Mouse (Mus musculus): ENCODE measurements at regions not wholly inside any gene's neighbourhood (a gene's known extent, or its start where the extent isn't known, plus 50 kb on each side); places are given as distances from the start of the nearest gene placed in this dataset.

DNA sequence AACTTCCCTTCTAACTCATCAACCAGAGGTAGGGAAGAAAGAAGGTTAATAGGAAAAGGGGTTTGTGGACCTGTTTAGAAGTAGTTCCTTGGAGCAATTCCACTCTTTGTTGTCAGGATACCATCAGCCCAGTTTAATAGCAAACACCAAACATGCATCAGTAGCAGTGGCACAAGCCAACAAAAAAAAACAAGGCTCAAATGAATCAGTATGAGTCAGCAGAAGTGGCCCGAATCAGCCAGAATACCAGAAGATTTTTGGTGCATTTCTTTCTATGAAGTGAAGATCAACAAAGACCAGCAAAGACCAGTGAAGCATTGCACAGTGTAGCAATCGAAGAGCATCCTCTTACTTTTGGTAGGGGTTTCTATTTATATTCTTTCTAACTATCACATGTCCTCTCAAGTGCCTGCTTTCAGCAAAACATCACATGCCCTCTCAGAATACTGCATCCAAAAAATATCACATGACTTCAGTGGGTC lies 52.9 kb upstream of the Gm10944 start:
- H3K9ac ChIP-seq (replicated peaks) = no peak overlapping the region
- 90% methylated on average over 2 of the region's 2 CpGs for WGBS
- no peak for ATAC-seq (ENCODE audit: low FRiP score, low read depth)
- no peak overlapping the region for H3K27ac ChIP-seq (replicated peaks)
- H3K27me3 ChIP-seq = no peaks in the 10 kb centered on the region
- H3K9me3 ChIP-seq = no peaks in the 10 kb centered on the region
- H3K4me2 ChIP-seq (replicated peaks) = no peak overlapping the region
- H3K36me3 ChIP-seq = no peaks in the 10 kb centered on the region
- no peaks in the 10 kb centered on the region for H3K4me1 ChIP-seq
- H3K4me3 ChIP-seq = no peak overlapping the region

DNA sequence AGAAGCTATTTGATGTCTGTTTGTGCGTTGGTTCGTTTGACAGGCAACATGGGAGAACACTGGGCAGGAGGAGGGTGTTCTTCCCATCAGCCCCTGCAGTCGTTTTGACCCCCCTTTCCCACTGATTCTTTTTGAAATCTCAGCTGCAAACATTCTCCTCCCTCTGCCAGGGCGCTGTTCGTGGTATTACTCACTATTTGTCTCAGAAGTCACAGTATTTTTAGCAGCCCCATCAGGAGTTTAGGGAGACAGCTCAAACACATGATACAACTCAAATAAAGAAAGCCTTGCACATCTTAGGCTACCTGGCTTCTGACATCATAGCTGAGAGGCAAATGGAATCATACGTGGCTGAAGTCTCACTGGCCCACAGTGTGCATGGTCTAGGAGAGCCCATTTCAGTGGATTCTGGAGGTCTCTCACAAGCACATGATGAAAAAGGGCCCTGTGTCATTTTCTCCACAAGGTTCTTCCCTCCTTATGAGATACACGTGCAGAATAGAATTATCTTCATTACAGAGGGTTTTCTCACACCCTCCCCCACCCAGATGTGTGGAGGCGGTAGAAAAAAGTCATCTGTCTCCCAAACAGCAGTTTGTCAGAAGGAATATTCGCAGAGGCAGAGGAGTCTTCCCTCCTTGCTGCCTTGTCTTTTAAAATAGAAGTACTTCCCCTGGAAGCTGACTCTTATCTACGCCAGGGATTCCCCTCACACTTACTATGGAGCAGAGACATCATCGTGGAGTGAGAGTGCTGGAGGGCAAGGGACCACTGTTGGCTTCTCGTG lies 57.1 kb upstream of the Rab32 start:
- 68% methylated on average over 12 of the region's 12 CpGs for WGBS
- Histone ChIP-seq H3K27ac (replicated peaks) (no peak overlapping the region), H3K4me1 (no peaks in the 10 kb centered on the region), H3K4me2 (replicated peaks) (no peak overlapping the region), H3K9ac (replicated peaks) (no peak overlapping the region), H3K4me3 (no peak overlapping the region), H3K36me3 (no peaks in the 10 kb centered on the region), H3K9me3 (no peaks in the 10 kb centered on the region), H3K27me3 (no peaks in the 10 kb centered on the region)
- 0 out of 2 replicates have a peak, but pooled peaks have one; percentile 2 for ATAC-seq (ENCODE audit: low FRiP score, low read depth)

DNA sequence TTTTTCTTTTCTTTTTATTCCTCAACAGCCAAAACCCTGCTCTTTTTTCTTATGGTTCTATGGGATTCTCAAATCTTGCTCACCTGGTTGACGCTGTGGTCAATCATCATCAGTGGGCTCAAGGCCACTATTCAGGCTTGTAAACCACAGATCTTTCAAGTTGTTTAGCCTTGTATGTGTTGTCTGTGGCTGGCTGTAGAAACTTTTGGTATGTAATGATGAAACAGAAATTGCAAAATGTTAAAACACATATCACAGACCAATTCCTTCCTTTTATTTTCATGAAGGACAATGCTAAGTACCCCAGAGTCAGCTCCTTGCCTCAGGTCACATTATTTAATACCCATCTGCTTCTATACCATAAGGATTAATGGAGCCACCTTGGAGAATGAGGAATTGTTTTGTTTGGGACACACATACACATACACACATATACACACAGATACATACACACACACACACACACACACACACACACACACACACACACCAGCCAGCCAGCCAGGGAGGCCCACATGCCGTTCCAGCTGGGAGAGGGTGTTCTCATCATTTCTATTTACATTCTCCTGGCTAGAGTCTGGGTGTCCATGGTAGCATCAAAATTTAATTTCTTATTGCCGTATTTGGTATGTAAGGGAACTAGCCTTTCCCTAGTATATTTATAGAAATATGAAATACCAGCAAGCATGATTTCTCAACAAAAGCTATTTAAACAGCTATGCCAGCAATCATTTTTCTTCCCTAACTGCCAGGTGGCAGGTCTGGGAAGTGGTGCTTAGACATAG lies 52.7 kb upstream of the Rab32 start:
- Histone ChIP-seq H3K9me3 (no peaks in the 10 kb centered on the region), H3K27me3 (no peaks in the 10 kb centered on the region), H3K9ac (replicated peaks) (no peak overlapping the region), H3K36me3 (no peaks in the 10 kb centered on the region), H3K4me2 (replicated peaks) (no peak overlapping the region), H3K27ac (replicated peaks) (no peak overlapping the region), H3K4me3 (no peak overlapping the region), H3K4me1 (no peaks in the 10 kb centered on the region)
- 91% methylated on average over 3 of the region's 3 CpGs for WGBS
- no peak for ATAC-seq (ENCODE audit: low FRiP score, low read depth)

DNA sequence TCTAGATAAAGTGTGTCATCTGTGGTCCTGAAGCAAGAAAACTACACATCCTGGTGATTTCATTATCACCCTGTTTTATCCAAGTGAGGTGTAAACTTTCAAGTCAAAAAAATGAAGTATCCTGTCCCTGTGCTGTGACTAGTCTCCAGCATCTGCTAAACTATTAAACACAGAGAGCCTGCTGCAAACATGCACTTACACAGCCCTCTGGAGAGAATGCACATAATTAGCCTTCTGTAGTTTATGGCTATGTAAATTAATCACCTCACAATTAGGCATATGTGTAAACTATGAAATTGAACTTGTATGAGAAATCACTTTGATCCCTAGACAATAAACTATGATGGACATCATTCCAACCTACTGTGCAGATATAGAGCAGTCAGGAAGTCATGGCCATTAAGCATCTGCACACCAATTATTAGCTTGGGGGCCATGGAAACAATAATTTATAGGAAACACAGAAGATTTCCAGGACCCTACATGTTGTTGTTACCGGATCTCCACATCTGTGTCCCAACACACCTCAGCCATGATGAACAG lies 50.6 kb upstream of the Rab32 start:
- no peak overlapping the region for H3K4me3 ChIP-seq
- ATAC-seq (ENCODE audit: low FRiP score, low read depth) = no peak
- H3K27ac ChIP-seq (replicated peaks) = no peak overlapping the region
- no peaks in the 10 kb centered on the region for H3K9me3 ChIP-seq
- no peak overlapping the region for H3K4me2 ChIP-seq (replicated peaks)
- no peaks in the 10 kb centered on the region for H3K36me3 ChIP-seq
- H3K9ac ChIP-seq (replicated peaks) = no peak overlapping the region
- 97% methylated on average over 1 of the region's 1 CpGs for WGBS
- no peaks in the 10 kb centered on the region for H3K27me3 ChIP-seq
- H3K4me1 ChIP-seq = no peaks in the 10 kb centered on the region

Measured in midbrain, embryonic 12.5 days (tissue).